Comparison of ENCODE assay signal across 12 mouse cellular contexts in the genomic region with DNA sequence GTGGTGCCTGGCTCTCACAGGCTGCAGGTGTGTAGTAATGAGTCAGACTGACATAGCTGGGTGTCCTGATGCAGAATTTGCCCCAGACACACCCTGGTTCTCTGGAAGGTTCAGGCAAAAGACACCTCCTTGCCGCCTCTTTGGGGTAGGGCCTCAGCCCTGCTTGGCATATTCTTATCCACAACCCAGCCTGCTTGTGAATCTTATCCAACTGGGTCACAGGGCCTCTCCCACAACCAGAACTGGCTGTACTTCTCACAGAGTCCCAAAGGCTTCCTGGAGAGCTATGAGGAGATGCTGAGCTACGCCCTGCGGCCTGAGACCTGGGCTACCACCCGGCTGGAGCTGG. TPM values are rescaled to one million over a fixed set of nuclear protein-coding genes. Genes with fewer than 3 reads are reported as not detected.
A peak's percentile ranks its signal among the peaks of the same experiment; 100 is the strongest.
DNase-seq lines count a peak whose midpoint lies in the region; ATAC-seq and TF ChIP-seq lines count a peak whose summit lies in the region.
"Had no signal": no experiment of that assay in that cellular context is flagged by ENCODE, and none has a peak within 500 bp of the region (broad histone marks: within the 10 kb centered on the region; RNA-seq: fewer than 3 reads in every experiment).

No protein-coding gene starts in this region.

- intact Hi-C loops in left cerebral cortex, adult 2 months (cut with DNase I) = no loop called here
- intact Hi-C loops in heart, adult 2 months (cut with DNase I) = no loop called here

- no peaks in the 10 kb centered on the region for H3K36me3 ChIP-seq in heart, adult 2 months (ENCODE audit: control insufficient read depth, insufficient read depth, low read length)
- H3K36me3 ChIP-seq in liver, embryonic 12.5 days = peaks cover 95% of the 10 kb centered on the region
- peaks cover 19% of the 10 kb centered on the region for H3K36me3 ChIP-seq in stomach, postnatal 0 days (ENCODE audit: control insufficient read depth, insufficient read depth, low read length)

- no peaks in the 10 kb centered on the region for H3K27me3 ChIP-seq in heart, adult 2 months (ENCODE audit: control insufficient read depth, insufficient read depth, low read length)
- no peaks in the 10 kb centered on the region for H3K27me3 ChIP-seq in liver, embryonic 12.5 days (replicated peaks)
- no peaks in the 10 kb centered on the region for H3K27me3 ChIP-seq in stomach, postnatal 0 days (ENCODE audit: control insufficient read depth, insufficient read depth, low read length)

- H3K4me3 ChIP-seq in left cerebral cortex, adult 2 months = no peak overlapping the region
- no peak overlapping the region for H3K4me3 ChIP-seq in heart, adult 2 months
- no peak overlapping the region for H3K4me3 ChIP-seq in liver, embryonic 12.5 days
- no peak overlapping the region for H3K4me3 ChIP-seq in stomach, postnatal 0 days (ENCODE audit: low read depth, low read length)

- no peak for TF ChIP-seq CTCF in left cerebral cortex, adult 2 months (IDR thresholded peaks at IDR 0.05)
- TF ChIP-seq CTCF in heart, adult 2 months (IDR thresholded peaks at IDR 0.05) = no peak
- TF ChIP-seq CTCF in stomach, postnatal 0 days (IDR thresholded peaks at IDR 0.05; ENCODE audit: low read depth) = no peak

- ATAC-seq in liver, embryonic 12.5 days = peak; percentile 67
- ATAC-seq in stomach, postnatal 0 days (ENCODE audit: low FRiP score, low TSS enrichment) = peak; percentile 77
- ATAC-seq: forebrain, embryonic 14.5 days; intestine, postnatal 0 days had no signal

- H3K27ac ChIP-seq in left cerebral cortex, adult 2 months = peak overlapping the region; percentile 28; the same call in 1 of the 2 replicates
- H3K27ac ChIP-seq in heart, adult 2 months = peak overlapping the region; percentile 61
- peak overlapping the region; percentile 78 for H3K27ac ChIP-seq in liver, embryonic 12.5 days
- peak overlapping the region; percentile 74 for H3K27ac ChIP-seq in stomach, postnatal 0 days (replicated peaks)

- no peak for TF ChIP-seq EP300 in heart, adult 2 months (IDR thresholded peaks at IDR 0.05; ENCODE audit: insufficient read depth, low read depth, low read length)
- no peak for TF ChIP-seq EP300 in stomach, postnatal 0 days (optimal IDR thresholded peaks at IDR 0.05)

- peaks cover 5% of the 10 kb centered on the region for H3K4me1 ChIP-seq in heart, adult 2 months (ENCODE audit: control insufficient read depth, insufficient read depth, low read length)
- H3K4me1 ChIP-seq in liver, embryonic 12.5 days = peaks cover 66% of the 10 kb centered on the region
- H3K4me1 ChIP-seq in stomach, postnatal 0 days (replicated peaks; ENCODE audit: control insufficient read depth, insufficient read depth) = no peaks in the 10 kb centered on the region

- no peak for DNase-seq in left cerebral cortex, adult 2 months (ENCODE audit: extremely low spot score in 1 of 2, low spot score in 2 of 2)
- DNase-seq in left cerebral cortex, adult 8-10 months (ENCODE audit: low spot score in 2 of 2) = no peak
- DNase-seq in heart, adult 2 months = peak; percentile 52 to 73
- DNase-seq in stomach, postnatal 0 days (ENCODE audit: low spot score) = no peak
- no peak for DNase-seq in cerebellum, postnatal 4 days (ENCODE audit: low spot score in 2 of 2)
- no peak for DNase-seq in kidney, adult 8-10 months
- DNase-seq: cerebellum, adult 2 months; kidney, postnatal 4 days; lung, embryonic 14.5 days had no signal

- H3K9ac ChIP-seq in heart, adult 2 months (ENCODE audit: low read depth, low read length) = no peak overlapping the region
- peak overlapping the region; percentile 66 for H3K9ac ChIP-seq in liver, embryonic 12.5 days
- no peak overlapping the region for H3K9ac ChIP-seq in stomach, postnatal 0 days (ENCODE audit: low read length)
- H3K9ac ChIP-seq: lung, embryonic 14.5 days had no signal

- H3K79me2 ChIP-seq in heart, adult 2 months (replicated peaks; ENCODE audit: control insufficient read depth, insufficient read depth, low read length) = no peaks in the 10 kb centered on the region

- WGBS in heart, adult 2 months = 62% methylated on average over 4 of the region's 4 CpGs
- 60% methylated on average over 4 of the region's 4 CpGs for WGBS in liver, embryonic 12.5 days (ENCODE audit: insufficient replicate concordance)
- WGBS in stomach, postnatal 0 days = 73% methylated on average over 4 of the region's 4 CpGs

- peak overlapping the region; percentile 54 for H3K4me2 ChIP-seq in liver, embryonic 12.5 days
- H3K4me2 ChIP-seq in stomach, postnatal 0 days (replicated peaks; ENCODE audit: low read depth) = no peak overlapping the region
- H3K4me2 ChIP-seq: lung, embryonic 14.5 days had no signal

- H3K9me3 ChIP-seq in liver, embryonic 12.5 days (replicated peaks) = no peaks in the 10 kb centered on the region
- H3K9me3 ChIP-seq in stomach, postnatal 0 days (ENCODE audit: control insufficient read depth, low read length) = no peaks in the 10 kb centered on the region

- no peak for TF ChIP-seq POLR2A in heart, adult 2 months (IDR thresholded peaks at IDR 0.05; ENCODE audit: insufficient read depth, low read depth, low read length)

RNA-seq across cellular contexts. Expression of a gene that starts 10.7 kb away (rescaled TPM):
- 10 to 100 TPM; 25.8 to 26.8 TPM for total RNA-seq in left cerebral cortex, adult 2 months (2021)
- 10 to 100 TPM; 22.2 to 30.1 (median 27.3) TPM for total RNA-seq in left cerebral cortex, adult 8-10 months (2022)
- total RNA-seq in heart, adult 2 months (2021) = 1 to 10 TPM; 5.9 to 9.0 TPM
- polyA plus RNA-seq in heart, adult 2 months (2012; rRNA removed) = 23.5 and 25.1 TPM in 2 replicates
- polyA plus RNA-seq in liver, embryonic 12.5 days (2016; fragmentation: Nextera tagmentation; extraction: Ambion mirVana) = 23.5 and 24.3 TPM in 2 replicates
- polyA plus RNA-seq in stomach, postnatal 0 days (2015; fragmentation: Nextera tagmentation; extraction: Ambion mirVana) = 29.8 and 32.9 TPM in 2 replicates

RNA-seq across cellular contexts. Expression of a gene that starts 17.3 kb away (rescaled TPM):
- 100 to 1,000 TPM; 120 to 138 TPM for total RNA-seq in left cerebral cortex, adult 2 months (2021)
- 100 to 1,000 TPM; 106 to 121 (median 108) TPM for total RNA-seq in left cerebral cortex, adult 8-10 months (2022)
- total RNA-seq in heart, adult 2 months (2021) = 10 to 100 TPM; 74.2 to 90.3 TPM
- polyA plus RNA-seq in heart, adult 2 months (2012; rRNA removed) = 64.3 and 98.7 TPM in 2 replicates
- polyA plus RNA-seq in liver, embryonic 12.5 days (2016; fragmentation: Nextera tagmentation; extraction: Ambion mirVana) = 12.7 and 13.6 TPM in 2 replicates
- polyA plus RNA-seq in stomach, postnatal 0 days (2015; fragmentation: Nextera tagmentation; extraction: Ambion mirVana) = 16.8 and 17.8 TPM in 2 replicates

RNA-seq across cellular contexts. Expression of a gene that starts 22.2 kb away (rescaled TPM):
- total RNA-seq in left cerebral cortex, adult 2 months (2021) = 100 to 1,000 TPM; 291 to 312 TPM
- total RNA-seq in left cerebral cortex, adult 8-10 months (2022) = 100 to 1,000 TPM; 279 to 301 (median 286) TPM
- total RNA-seq in heart, adult 2 months (2021) = 10 to 100 TPM; 37.7 to 40.6 TPM
- polyA plus RNA-seq in heart, adult 2 months (2012; rRNA removed) = 125 and 143 TPM in 2 replicates
- 30.3 and 33.7 TPM in 2 replicates for polyA plus RNA-seq in liver, embryonic 12.5 days (2016; fragmentation: Nextera tagmentation; extraction: Ambion mirVana)
- 84.9 and 102 TPM in 2 replicates for polyA plus RNA-seq in stomach, postnatal 0 days (2015; fragmentation: Nextera tagmentation; extraction: Ambion mirVana)

RNA-seq across cellular contexts. Expression of a gene that starts 34.3 kb away (rescaled TPM):
- total RNA-seq in left cerebral cortex, adult 2 months (2021) = 10 to 100 TPM; 56.5 to 58.2 TPM
- total RNA-seq in left cerebral cortex, adult 8-10 months (2022) = 10 to 100 TPM; 52.0 to 65.8 (median 62.6) TPM
- 100 to 1,000 TPM; 452 to 542 TPM for total RNA-seq in heart, adult 2 months (2021)
- polyA plus RNA-seq in heart, adult 2 months (2012; rRNA removed) = 695 and 713 TPM in 2 replicates
- 26.0 and 28.6 TPM in 2 replicates for polyA plus RNA-seq in liver, embryonic 12.5 days (2016; fragmentation: Nextera tagmentation; extraction: Ambion mirVana)
- polyA plus RNA-seq in stomach, postnatal 0 days (2015; fragmentation: Nextera tagmentation; extraction: Ambion mirVana) = 22.0 and 25.9 TPM in 2 replicates

RNA-seq across cellular contexts. Expression of a gene that starts 34.5 kb away (rescaled TPM):
- total RNA-seq in left cerebral cortex, adult 2 months (2021) = 100 to 1,000 TPM; 177 to 178 TPM
- total RNA-seq in left cerebral cortex, adult 8-10 months (2022) = 100 to 1,000 TPM; 174 to 191 (median 186) TPM
- 10 to 100 TPM; 82.7 to 91.2 TPM for total RNA-seq in heart, adult 2 months (2021)
- polyA plus RNA-seq in heart, adult 2 months (2012; rRNA removed) = 88.7 and 107 TPM in 2 replicates
- 168 and 173 TPM in 2 replicates for polyA plus RNA-seq in liver, embryonic 12.5 days (2016; fragmentation: Nextera tagmentation; extraction: Ambion mirVana)
- polyA plus RNA-seq in stomach, postnatal 0 days (2015; fragmentation: Nextera tagmentation; extraction: Ambion mirVana) = 76.6 and 79.6 TPM in 2 replicates

Comparison
In these comparisons a context has a peak if more than half of its experiments do, and no peak if none do; other contexts are left out.
1. DNase-seq: peak in heart, adult 2 months (2 of 2); none in left cerebral cortex, adult 2 months (0 of 2), left cerebral cortex, adult 8-10 months (0 of 2), stomach, postnatal 0 days (single experiment), cerebellum, postnatal 4 days (0 of 2) and kidney, adult 8-10 months (0 of 2).
2. H3K27ac ChIP-seq: peak in every context shown above with its lines; median percentile 78 in liver, embryonic 12.5 days; 74 in stomach, postnatal 0 days; 61 in heart, adult 2 months; 28 in left cerebral cortex, adult 2 months.
3. RNA of a gene that starts 22.2 kb away (total RNA-seq): 291 to 312 TPM in left cerebral cortex, adult 2 months and 279 to 301 TPM in left cerebral cortex, adult 8-10 months; 37.7 to 40.6 TPM in heart, adult 2 months; every median in the first group is over 4 times any median in the second.